Mouse (Mus musculus): ENCODE data around the gene Scmh1.

DNA sequence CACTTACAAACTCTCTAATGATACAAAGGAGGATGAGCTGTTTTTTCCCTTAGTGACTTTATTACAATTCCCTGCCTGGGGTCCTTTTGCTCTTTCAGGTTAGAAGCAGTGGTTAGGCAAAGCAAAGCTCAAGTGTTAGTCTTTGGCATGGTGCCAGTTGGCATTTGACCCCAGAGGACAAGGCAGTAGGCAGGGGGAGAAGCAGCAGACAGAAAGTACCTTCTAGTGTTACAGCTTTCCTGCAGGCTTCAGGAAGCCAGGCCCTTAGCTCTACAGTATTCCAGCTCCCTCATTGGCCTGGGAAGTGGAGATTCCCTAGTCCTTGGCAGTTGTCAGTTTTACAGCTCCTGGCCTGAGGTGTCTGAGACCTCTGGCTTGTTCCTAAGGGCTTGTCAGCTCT lies 15.6 kb downstream of the Scmh1 start:
- TF ChIP-seq GATA1 (IDR thresholded peaks at IDR 0.05; ENCODE audit: borderline replicate concordance, low read length) (no peak), FLI1 (IDR thresholded peaks at IDR 0.05; ENCODE audit: low read length) (no peak)

Data from megakaryocyte, embryonic 14.5 days (primary cell).